Mouse (Mus musculus) large intestine, adult 2 months (tissue): ENCODE measurements around the gene Cacna2d1. TPM values are rescaled to one million over a fixed set of nuclear protein-coding genes. Genes with fewer than 3 reads are reported as not detected.

ENCODE experiments used
- DNase-seq: peaks from one replicate; pipeline ENCODE4 v3.0.0-alpha.2; 2012; ENCODE audit warnings: low read depth, low spot score
- WGBS: fragments of 180-500 bp; shearing (Covaris S2); methylation state at CpG from one replicate; pipeline ENCODE4 v1.1.7; 2018; 5-methylcytosine and 5-hydroxymethylcytosine counted together
- polyA plus RNA-seq: library from polyadenylated mRNA; depleted of rRNA; stranded (reverse); fragments of >200 nt; gene quantifications from 2 replicates; pipeline ENCODE4 v1.2.3, GENCODE M21; 2012

Cacna2d1 gene
- polyA plus RNA-seq, 1 experiment = 1.5 TPM

- no peak for DNase-seq
- 93% methylated on average over 2 of the region's 2 CpGs for WGBS
Measured at GRCm38 (mm10) chr5:15979225-15979624, 44.7 kb downstream of the Cacna2d1 start.

- WGBS = 54% methylated on average over 4 of the region's 4 CpGs
- no peak for DNase-seq
Measured at GRCm38 (mm10) chr5:15982573-15982972, 48.1 kb downstream of the Cacna2d1 start.

- DNase-seq = no peak
- 46% methylated on average over 5 of the region's 5 CpGs for WGBS
Measured at GRCm38 (mm10) chr5:15983354-15983753, 48.9 kb downstream of the Cacna2d1 start.

GRCm38 (mm10) chr5:15985228-15985858 lies 50.9 kb downstream of the Cacna2d1 start:
- WGBS = 73% methylated on average over 7 of the region's 7 CpGs
- DNase-seq = no peak

- no peak for DNase-seq
- 59% methylated on average over 4 of the region's 4 CpGs for WGBS
Measured at GRCm38 (mm10) chr5:15985901-15986300, 51.4 kb downstream of the Cacna2d1 start.

- WGBS = 76% methylated on average over 12 of the region's 12 CpGs
- no peak for DNase-seq
Measured at GRCm38 (mm10) chr5:15991428-15992139, 57.1 kb downstream of the Cacna2d1 start.

GRCm38 (mm10) chr5:15993252-15993944 lies 58.9 kb downstream of the Cacna2d1 start:
- WGBS = 83% methylated on average over 4 of the region's 4 CpGs

GRCm38 (mm10) chr5:15997190-15997589 lies 62.7 kb downstream of the Cacna2d1 start:
- 87% methylated on average over 3 of the region's 3 CpGs for WGBS
- DNase-seq = no peak

More at GRCm38 (mm10) chr5:15993252-15993944, 58.9 kb downstream of the Cacna2d1 start:
- DNase-seq = no peak

- DNase-seq = no peak
- 96% methylated on average over 1 of the region's 1 CpGs for WGBS
Measured at GRCm38 (mm10) chr5:15997769-15998168, 63.3 kb downstream of the Cacna2d1 start.

GRCm38 (mm10) chr5:16000917-16001316 lies 66.4 kb downstream of the Cacna2d1 start:
- 89% methylated on average over 2 of the region's 2 CpGs for WGBS

GRCm38 (mm10) chr5:16002431-16003063 lies 68.1 kb downstream of the Cacna2d1 start:
- no peak for DNase-seq
- 23% methylated on average over 9 of the region's 9 CpGs for WGBS

More at GRCm38 (mm10) chr5:16000917-16001316, 66.4 kb downstream of the Cacna2d1 start:
- DNase-seq = no peak

- 54% methylated on average over 6 of the region's 6 CpGs for WGBS
- no peak for DNase-seq
Measured at GRCm38 (mm10) chr5:16004305-16004704, 69.8 kb downstream of the Cacna2d1 start.

- DNase-seq = no peak
- 90% methylated on average over 6 of the region's 6 CpGs for WGBS
Measured at GRCm38 (mm10) chr5:16006964-16007363, 72.5 kb downstream of the Cacna2d1 start.

GRCm38 (mm10) chr5:16013649-16014048 lies 79.2 kb downstream of the Cacna2d1 start:
- DNase-seq = no peak
- WGBS = 72% methylated on average over 2 of the region's 2 CpGs

GRCm38 (mm10) chr5:16014392-16014791 lies 79.9 kb downstream of the Cacna2d1 start:
- 72% methylated on average over 2 of the region's 2 CpGs for WGBS
- DNase-seq = no peak

GRCm38 (mm10) chr5:16024626-16025417 lies 90.3 kb downstream of the Cacna2d1 start:
- no peak for DNase-seq
- 41% methylated on average over 4 of the region's 4 CpGs for WGBS

GRCm38 (mm10) chr5:16028881-16029280 lies 94.4 kb downstream of the Cacna2d1 start:
- 86% methylated on average over 6 of the region's 6 CpGs for WGBS
- DNase-seq = no peak

GRCm38 (mm10) chr5:16029481-16029880 lies 95.0 kb downstream of the Cacna2d1 start:
- WGBS = 82% methylated on average over 5 of the region's 5 CpGs
- DNase-seq = no peak

GRCm38 (mm10) chr5:16033569-16033968 lies 99.1 kb downstream of the Cacna2d1 start:
- DNase-seq = no peak
- 76% methylated on average over 1 of the region's 1 CpGs for WGBS
